Mouse (Mus musculus) heart, postnatal 14 days (tissue): Measurements from ENCODE around the gene Cpeb2. TPM values are rescaled to one million over a fixed set of nuclear protein-coding genes. Genes with fewer than 3 reads are reported as not detected.

Experiments
- DNase-seq, 2 experiments: peaks; one replicate each; pipeline ENCODE4 v3.0.0; 2021 to 2022
- intact Hi-C: fragments of 180-260 bp; cut with DNase I; formaldehyde crosslinking; loops from one replicate; pipeline ENCODE4 v1.15.1; 2025
- total RNA-seq, 2 experiments: library from RNA; stranded (reverse); gene quantifications; 2 replicates each; pipeline ENCODE4 v1.2.3; 2021

Gene Cpeb2
- total RNA-seq, 2 experiments from 2014 or later, result 21.8 to 27.5 TPM

GRCm38 (mm10) chr5:43300979-43301378, 68.0 kb downstream of the Cpeb2 start:
- intact Hi-C loops, result no loop called here
- no peak for DNase-seq

DNA sequence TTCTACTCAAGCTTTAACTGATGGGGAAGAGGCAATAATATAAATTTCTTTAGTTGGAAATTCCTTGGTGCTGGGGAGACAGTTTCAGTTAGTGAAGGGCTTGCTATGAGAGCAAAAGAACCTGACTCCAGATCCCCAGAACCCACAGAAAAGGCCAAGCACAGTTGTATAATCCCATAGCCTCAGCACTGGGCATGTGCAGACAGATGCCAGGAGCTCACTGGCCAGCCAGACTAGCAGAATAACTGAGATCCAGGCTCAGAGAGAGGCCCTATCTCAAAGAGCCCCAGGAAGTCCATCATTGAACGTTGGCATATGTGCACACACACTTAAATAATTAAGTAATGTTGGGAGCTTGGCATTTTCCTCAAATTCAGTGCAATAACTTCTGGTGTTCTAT, 70.5 kb downstream of the Cpeb2 start:
- intact Hi-C loops, result no loop called here
- peak in 1 of 2 experiments; percentile 14 for DNase-seq

- intact Hi-C loops, result no loop called here
- no peak for DNase-seq
Observed at GRCm38 (mm10) chr5:43305449-43305848, 72.5 kb downstream of the Cpeb2 start.

GRCm38 (mm10) chr5:43309961-43310360, 77.0 kb downstream of the Cpeb2 start:
- DNase-seq, result no peak
- intact Hi-C loops, result no loop called here

DNA sequence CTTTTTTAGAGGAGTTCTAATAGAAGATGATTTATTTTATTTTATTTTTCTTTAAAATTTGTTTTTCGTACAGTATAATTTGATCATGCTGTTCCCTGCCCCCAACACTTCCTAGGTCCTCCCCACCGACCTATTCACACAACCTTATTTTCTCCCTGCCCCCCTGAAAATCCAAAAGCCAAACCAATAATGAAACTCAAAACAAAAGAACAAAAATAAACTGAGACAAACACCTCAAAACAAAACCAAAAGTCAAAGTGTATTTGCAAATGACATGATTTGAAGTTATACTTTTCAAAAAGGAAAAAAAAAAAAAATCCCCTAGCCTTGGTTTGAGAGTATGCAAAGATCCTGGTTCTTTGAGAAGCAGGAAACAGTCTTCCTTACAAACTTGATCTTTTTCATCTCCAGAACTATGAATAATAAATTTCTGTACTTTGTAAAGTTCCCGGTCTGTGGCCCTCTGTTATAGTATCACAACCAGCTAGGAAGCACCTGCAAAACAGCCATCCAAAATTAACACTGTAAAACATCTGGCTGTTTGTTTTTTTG, 91.4 kb downstream of the Cpeb2 start:
- intact Hi-C loops, result no loop called here
- DNase-seq, result no peak

GRCm38 (mm10) chr5:43325561-43325960, 92.6 kb downstream of the Cpeb2 start:
- intact Hi-C loops, result no loop called here
- no peak for DNase-seq

DNA sequence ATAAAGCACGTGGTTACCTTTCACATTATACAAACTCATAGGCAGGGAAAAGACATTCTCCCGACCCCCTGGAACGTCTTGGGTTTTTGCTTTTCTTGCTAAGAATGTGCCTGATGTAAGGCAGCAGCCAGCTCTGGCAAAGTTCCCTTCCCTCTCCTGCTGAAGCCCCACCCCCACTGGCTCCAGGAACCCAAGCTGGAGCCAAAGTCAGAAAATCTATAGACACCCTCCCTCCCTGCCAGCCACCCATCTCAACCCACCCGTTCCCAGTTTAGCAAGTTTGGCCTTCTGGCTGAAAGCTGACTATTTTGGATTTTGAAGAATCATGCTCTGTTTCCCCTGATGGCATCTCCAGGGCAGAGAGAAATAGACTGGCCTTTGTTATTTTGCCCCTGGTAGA, 95.6 kb downstream of the Cpeb2 start:
- intact Hi-C loops, result no loop called here
- peak in 1 of 2 experiments; percentile 14 for DNase-seq

GRCm38 (mm10) chr5:43330260-43330659, 97.3 kb downstream of the Cpeb2 start:
- DNase-seq, result no peak
- intact Hi-C loops, result no loop called here

DNA sequence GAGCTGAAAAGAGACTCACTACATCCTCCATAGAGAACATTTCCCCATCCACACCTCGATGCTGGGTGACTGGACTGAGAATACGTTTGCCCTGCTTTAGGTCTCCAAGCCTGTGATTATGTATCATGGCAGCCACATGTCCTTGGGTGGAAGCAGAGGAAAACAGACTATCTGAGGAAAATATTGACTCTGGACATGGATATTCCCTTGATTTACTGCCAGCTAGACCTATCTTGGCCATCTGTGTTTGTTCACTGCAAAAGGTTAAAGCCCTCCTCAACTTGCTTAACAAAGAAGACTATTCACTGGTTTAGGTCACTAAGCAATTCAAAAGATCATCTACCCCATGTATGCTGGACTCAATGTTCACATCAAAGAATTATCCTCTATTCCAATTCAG, 101.5 kb downstream of the Cpeb2 start:
- intact Hi-C loops, result no loop called here
- DNase-seq, result no peak

GRCm38 (mm10) chr5:43337212-43337611, 104.2 kb downstream of the Cpeb2 start:
- intact Hi-C loops, result no loop called here
- DNase-seq, result no peak

GRCm38 (mm10) chr5:43338771-43339475, 106.0 kb downstream of the Cpeb2 start:
- no peak for DNase-seq
- intact Hi-C loops, result no loop called here
